Mouse (Mus musculus): ENCODE measurements around the gene Itga9.

DNA sequence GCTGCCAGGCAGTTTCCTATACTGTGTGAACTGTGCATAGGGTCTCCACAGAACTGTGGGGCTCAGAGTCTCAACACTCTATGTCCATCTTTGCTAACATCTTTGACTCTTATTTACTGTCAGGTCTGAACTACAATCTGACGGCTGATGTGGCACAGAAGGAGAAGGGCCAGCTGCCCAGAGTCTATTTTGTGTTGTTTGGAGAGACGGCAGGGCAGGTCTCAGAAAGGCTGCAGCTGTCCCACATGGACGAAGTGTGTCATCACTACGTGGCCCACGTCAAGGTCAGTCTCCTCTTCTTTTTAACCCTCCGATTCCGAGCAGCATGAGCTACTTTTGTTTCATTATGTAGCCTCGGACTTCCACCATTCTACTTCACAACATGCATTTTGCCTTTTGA, 91.7 kb downstream of the Itga9 start:
- no peak for TF ChIP-seq CTCF (IDR thresholded peaks at IDR 0.05; ENCODE audit: low read depth, low read length)
- TF ChIP-seq POLR2A (IDR thresholded peaks at IDR 0.05; ENCODE audit: extremely low read depth, insufficient read depth, low read length): no peak

Data from liver, adult 2 months (tissue).